Mouse (Mus musculus): ENCODE data around the gene Olfml3. TPM values are rescaled to one million over a fixed set of nuclear protein-coding genes. Genes with fewer than 3 reads are reported as not detected.

Olfml3 gene
- 0.33 TPM for polyA plus RNA-seq (2017; shearing (Covaris generic))

DNA sequence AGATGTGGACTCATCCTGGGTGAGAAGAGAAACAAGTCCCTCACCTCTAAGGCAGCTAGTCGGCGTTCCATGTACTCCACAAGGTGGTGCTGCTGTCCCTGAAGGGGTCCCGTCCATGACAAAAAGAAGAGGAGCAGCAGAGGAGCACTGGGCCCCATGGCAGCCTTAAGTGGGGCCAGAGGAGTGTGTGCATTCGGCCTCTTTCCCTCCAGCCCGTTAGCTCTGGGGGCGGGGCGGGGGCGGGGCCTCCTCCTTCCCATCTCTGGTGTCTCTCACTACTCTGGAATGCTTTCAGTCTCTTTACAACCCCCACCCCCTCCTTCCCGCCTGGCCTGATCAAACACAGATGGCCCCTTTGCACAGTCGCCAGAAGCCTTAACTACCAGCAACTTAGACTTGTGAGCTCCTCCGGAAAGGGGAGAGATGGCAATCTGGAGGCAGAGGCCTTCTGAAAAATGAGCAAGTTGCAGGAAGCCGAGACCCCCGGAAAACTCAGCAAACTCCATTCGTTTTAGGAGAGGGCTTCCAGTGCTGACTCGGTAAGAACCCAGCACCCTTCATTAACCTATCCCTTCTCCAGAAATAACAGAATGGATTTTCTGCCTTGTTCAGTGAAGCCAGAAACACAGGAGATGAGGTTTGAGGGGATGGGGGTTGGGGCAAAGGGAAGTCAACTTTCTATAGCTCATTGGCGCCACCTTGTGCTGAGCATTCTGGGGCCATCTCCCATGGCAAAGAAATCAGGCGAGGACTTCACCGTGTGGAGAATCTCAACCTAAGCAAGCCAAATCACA is at the start of gene Olfml3:
Gene Olfml3, minus strand, starts transcription at position 224 of the 794 bp plus-strand sequence.

DNA sequence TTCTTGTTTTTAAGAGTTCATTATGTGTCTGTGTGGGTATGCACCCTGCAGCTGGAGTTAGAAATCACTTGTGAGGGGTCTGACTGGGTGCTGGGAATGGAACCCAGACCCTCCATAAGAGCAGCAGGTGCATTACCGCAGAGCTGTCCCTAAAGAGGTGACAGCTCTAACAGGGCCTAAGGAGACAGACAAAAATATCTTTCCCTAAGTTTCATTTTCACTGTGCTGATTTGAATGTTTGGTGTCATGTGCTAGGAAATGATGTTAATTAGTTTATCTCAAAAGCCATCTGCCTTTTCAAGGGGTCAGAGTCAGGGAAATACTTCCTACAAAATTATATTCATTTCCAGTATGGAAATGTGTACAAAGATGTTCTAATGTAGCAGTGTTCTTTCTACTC is 1.5 kb upstream of the Olfml3 start, which contains the start of gene Gm10964:
Gene Gm10964, plus strand, starts transcription at position 38 of the 400 bp plus-strand sequence.

Other genes starting within 250 kb of the Olfml3 start
- gene Syt6, start 162.8 kb downstream of the Olfml3 start, polyA plus RNA-seq (2017; shearing (Covaris generic)) = not detected
- gene Atg4a-ps, start 91.9 kb downstream of the Olfml3 start, polyA plus RNA-seq (2017; shearing (Covaris generic)) = 3.8 TPM
- gene Gm10964, start 1.4 kb upstream of the Olfml3 start, polyA plus RNA-seq (2017; shearing (Covaris generic)) = not detected
- 15.2 TPM for gene Hipk1, start 53.6 kb upstream of the Olfml3 start, polyA plus RNA-seq (2017; shearing (Covaris generic))
- 37.2 TPM for gene Dclre1b, start 71.4 kb upstream of the Olfml3 start, polyA plus RNA-seq (2017; shearing (Covaris generic))
- 40.6 TPM for gene Ap4b1, start 71.5 kb upstream of the Olfml3 start, polyA plus RNA-seq (2017; shearing (Covaris generic))
- 0.21 TPM for gene Gm43064, start 71.6 kb upstream of the Olfml3 start, polyA plus RNA-seq (2017; shearing (Covaris generic))
- gene Bcl2l15, start 94.6 kb upstream of the Olfml3 start, polyA plus RNA-seq (2017; shearing (Covaris generic)) = 1.9 TPM
- gene Ptpn22, start 121.8 kb upstream of the Olfml3 start, polyA plus RNA-seq (2017; shearing (Covaris generic)) = 309 TPM
- 8.7 TPM for gene Rsbn1, start 176.1 kb upstream of the Olfml3 start, polyA plus RNA-seq (2017; shearing (Covaris generic))
- gene Phtf1, start 230.1 kb upstream of the Olfml3 start, polyA plus RNA-seq (2017; shearing (Covaris generic)) = 7.3 TPM

Measured in CD4-positive, CD25-positive, alpha-beta regulatory T cell, adult 9 weeks (primary cell).